Mouse (Mus musculus): ENCODE results near the gene Gbgt1.

Gbgt1 gene

GRCm38 (mm10) chr2:28543894-28544293, 47.2 kb downstream of the Gbgt1 start:
- in situ Hi-C loops (cut with MboI; ENCODE audit: unreplicated experiment in 2 of 2): loop anchor here in 1 of 2 experiments (25.0 kb wide), 1 partner anchor 1232 kb away; no protein-coding TSS in a partner anchor

DNA sequence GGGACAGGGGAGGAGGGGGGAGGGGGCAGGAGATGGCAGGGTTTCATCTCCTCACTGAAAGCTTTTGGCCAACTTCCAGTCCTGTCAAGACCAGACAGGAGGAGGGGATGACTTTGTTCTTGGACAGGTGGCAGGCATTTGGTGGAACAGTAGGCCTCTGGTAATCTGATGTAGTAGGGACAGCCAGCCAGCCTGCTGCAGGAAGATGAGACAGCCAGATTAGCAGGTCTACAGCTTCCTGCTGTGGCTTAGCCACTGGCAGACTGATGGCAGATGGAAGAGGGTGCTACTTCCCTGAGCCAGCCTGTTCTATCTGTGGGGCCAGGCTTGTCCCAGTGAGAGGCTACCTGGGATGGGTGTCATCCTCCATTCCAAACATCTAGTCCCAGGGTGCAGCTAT, 49.3 kb downstream of the Gbgt1 start:
- in situ Hi-C loops (cut with MboI; ENCODE audit: unreplicated experiment in 2 of 2): loop anchor here in 1 of 2 experiments (5.0 to 25.0 kb wide), 2 partner anchors 41 to 1234 kb away; no protein-coding TSS in a partner anchor

DNA sequence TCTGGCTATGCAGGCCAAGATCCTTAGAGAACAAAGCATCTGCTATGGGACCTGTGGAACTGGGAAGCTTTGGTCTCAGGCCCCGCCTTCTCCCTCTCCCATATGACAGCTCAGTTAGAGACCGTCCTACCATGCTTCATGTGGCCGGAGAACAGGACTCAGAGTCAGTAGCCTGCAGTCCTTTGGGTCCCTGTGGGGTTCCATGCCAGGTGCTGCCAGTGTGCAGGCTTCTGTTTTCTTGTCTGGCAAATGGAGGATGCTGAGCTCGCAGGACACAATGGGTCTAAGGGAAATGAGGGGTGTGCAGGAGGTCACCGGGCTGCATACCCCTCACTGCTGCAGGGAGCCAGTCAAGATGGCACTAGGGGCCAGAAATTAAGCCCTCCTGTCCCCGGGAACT, 49.9 kb downstream of the Gbgt1 start:
- in situ Hi-C loops (cut with MboI; ENCODE audit: unreplicated experiment in 2 of 2): loop anchor here in 1 of 2 experiments (5.0 to 25.0 kb wide), 2 partner anchors 41 to 1234 kb away; no protein-coding TSS in a partner anchor

DNA sequence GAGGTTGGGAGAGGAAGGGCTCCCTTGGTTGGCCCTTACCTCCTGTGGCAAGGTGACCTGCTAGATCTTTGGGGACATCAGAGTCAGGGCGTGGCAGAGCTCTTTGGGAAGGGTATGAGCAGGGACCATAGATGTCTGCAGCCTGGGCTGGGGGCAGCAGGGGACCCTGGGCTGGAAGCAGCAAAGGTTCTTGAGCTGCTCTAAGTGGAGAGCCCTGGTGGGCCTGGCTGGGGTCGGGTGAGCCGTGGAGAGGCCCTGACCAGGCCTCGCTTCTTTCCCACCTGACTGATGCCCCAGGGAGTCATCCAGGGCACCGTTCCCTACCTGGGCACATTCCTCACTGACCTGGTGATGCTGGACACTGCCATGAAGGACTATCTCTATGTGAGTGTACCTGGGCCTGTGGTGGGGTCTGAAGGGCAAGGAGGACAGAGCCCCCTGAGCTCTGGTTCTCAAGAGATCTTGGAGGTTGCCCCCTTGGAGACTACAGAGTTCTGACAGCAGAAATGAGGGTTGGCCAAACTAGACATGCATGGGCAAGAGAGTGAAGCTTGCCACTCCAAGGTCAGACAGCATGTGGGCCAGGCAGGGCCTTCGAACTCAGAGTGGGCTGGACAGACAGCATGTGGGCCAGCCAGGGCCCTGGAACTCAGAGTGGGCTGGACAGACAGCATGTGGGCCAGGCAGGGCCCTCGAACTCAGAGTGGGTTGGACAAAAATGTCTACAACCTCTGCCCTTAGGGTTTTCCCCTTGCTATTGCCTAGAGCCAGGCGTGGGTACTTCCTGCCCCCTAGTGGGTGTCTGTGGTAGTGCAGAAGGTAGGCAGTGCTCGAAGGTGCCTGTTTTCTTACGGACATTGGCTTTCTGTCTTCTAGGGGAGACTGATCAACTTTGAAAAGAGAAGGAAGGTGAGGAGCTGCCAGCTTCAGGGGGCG, 50.8 kb downstream of the Gbgt1 start:
- in situ Hi-C loops (cut with MboI; ENCODE audit: unreplicated experiment in 2 of 2): loop anchor here in 1 of 2 experiments (5.0 to 25.0 kb wide), 2 partner anchors 40 to 1235 kb away; no protein-coding TSS in a partner anchor

DNA sequence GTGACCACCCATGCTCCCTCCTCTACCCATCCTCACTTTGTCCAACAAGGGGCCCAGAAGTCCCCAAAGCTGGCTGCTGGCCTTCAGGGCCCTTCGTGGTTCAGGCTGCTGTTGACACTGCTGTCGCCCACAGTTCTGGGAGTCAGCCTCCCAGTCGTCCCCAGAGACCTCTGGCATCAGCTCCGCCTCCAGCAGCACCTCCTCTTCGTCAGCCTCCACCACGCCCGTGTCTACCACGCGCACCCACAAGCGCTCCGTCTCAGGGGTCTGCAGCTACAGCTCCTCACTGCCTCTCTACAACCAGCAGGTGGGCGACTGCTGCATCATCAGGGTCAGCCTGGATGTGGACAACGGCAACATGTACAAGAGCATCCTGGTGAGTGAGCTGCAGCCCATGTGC, 52.5 kb downstream of the Gbgt1 start:
- in situ Hi-C loops (cut with MboI; ENCODE audit: unreplicated experiment in 2 of 2): loop anchor here in 1 of 2 experiments (5.0 to 25.0 kb wide), 2 partner anchors 38 to 1237 kb away; no protein-coding TSS in a partner anchor

GRCm38 (mm10) chr2:28552301-28552700, 55.6 kb downstream of the Gbgt1 start:
- in situ Hi-C loops (cut with MboI; ENCODE audit: unreplicated experiment in 2 of 2): loop anchor here (5.0 kb wide), 1 partner anchor 35 kb away; no protein-coding TSS in a partner anchor
